Mouse (Mus musculus) gastrocnemius, adult 8-10 months (tissue): ENCODE data around the gene Hspa14. TPM values are rescaled to one million over a fixed set of nuclear protein-coding genes. Genes with fewer than 3 reads are reported as not detected.

ENCODE experiments used
- DNase-seq, 2 experiments: peaks; one replicate each; pipeline ENCODE4 v3.0.0; 2022; ENCODE audit warnings: low spot score in 2 of 2
- total RNA-seq, 4 experiments: library from RNA; stranded (reverse); gene quantifications; 2 replicates each; pipeline ENCODE4 v1.2.4; 2022

Hspa14 gene
- 10 to 100 TPM in 2 of 4 experiments, 1 to 10 TPM in 2; 8.3 to 11.1 (median 10.2) TPM for total RNA-seq

DNA sequence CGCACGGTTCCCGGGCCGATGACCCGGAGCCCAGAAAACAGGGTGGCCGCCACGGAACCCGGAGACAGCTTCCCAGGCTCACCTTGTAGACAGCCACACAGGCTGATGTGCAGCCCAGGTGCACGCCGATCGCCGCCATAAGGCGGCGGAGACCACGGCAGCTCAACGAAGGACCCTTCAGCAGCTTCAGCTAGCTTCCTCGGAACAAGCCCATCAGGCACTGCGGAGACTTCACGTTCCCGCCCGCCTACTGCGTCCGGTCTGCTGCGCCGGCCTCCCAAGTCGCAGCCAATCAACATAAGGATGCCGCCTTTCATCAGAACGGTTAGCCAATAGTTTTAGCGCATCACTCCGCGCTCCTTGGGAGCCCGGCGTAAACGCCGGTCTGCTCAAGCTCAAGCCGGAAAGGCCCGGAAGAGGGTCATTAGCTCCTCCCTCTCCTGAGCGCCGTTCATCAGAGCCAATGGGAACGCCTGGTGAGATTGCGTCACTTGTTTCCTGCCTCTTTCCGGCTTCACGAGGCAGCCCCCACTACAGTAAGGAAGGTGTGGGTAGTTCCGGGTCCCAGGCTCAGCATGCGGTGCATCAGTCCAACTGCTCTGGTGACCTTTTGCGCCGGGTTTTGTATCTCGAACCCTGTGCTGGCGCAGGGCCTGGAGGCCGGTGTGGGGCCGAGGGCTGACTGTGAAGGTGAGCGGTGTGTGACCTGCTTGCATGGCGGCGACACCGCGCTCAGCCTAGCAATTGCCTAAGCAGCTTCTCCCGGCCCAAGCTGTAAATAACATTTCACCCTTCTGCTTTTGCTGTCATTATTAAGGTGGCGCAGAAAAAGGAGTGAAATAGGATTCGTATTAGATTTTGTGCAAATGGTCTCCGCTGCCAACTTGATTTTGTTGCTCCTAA, at the start of gene Hspa14, which contains the start of the genes Gm45902 and Cdnf:
Gene Hspa14, minus strand, starts transcription at position 263 of the 903 bp plus-strand sequence.
Gene Gm45902, minus strand, starts transcription at position 239 of the 903 bp plus-strand sequence.
Gene Cdnf, plus strand, starts transcription at position 479 of the 903 bp plus-strand sequence.
- peak; percentile 90 to 94 for DNase-seq

DNA sequence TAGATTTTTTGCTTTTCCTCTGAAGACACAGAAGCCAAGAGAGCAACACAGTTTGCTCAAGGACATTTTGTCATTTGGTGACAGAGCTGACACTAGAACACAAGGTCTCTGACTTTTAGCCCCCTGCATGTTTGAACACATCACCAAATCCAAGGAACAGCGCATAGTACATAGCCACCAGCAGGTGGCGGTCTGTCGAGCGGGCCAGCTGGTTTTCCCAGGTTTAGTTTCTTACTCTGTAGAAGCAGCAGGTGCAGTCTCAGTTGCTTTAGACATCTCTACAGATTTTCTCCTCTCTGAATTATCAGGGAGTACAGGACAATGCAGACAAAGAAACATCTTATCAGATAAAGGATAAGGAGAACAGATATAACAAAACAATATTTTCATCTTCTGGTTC, 34.0 kb upstream of the Hspa14 start:
- no peak for DNase-seq

DNA sequence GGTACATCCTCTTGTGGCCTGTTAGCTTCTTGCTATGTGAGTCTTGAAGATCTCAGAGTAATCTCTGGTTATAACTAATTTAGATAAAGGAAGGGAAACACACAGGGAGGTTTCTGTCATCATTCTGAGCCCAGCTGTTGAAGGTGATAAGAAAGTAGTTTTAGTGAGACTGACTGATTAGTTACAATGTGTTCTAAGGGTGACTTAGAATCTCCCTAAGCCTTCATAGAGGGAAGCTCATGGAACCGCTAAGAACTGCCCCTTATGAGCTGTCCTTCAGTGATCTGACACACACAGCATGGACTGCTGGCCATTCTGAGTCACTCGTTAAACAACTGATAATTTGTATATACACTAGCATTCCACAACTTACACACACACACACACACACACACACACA, 33.4 kb upstream of the Hspa14 start:
- no peak for DNase-seq

DNA sequence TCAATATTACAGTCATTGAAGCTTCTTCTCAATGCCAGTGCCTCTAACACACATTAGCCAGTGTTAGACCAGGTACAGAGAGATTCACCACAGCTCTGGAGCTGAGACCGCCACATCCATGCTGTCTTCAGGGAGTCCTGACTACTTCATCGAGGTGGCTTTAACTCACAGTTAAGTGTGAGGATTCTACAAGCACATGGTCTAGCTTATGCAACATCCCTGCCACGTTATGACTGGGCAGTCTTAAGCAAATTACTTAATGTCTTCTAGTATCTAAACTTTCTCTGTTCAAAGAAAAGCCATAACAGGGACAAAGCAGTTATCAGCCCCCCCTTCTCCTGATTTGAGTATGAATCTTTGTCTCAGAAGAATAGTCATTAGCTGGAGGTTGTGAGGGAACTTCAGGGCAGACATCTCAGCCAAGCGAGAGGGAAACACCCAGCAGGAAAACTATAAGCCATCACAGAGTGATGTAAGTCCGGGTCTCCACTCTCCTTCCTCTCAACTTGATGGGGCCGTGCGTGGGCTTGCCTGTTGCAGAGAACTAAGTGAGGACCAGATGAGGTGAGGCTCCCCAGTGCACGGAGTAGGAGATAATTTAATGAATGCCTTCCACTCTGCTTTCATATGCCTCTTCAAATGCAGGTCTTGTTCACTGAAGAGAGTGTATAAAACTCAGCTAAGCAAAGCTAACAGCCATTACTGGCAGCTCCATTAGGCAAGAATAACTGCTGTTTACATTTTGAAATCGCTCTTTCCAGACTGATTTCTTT, 28.9 kb upstream of the Hspa14 start:
- DNase-seq = no peak

DNA sequence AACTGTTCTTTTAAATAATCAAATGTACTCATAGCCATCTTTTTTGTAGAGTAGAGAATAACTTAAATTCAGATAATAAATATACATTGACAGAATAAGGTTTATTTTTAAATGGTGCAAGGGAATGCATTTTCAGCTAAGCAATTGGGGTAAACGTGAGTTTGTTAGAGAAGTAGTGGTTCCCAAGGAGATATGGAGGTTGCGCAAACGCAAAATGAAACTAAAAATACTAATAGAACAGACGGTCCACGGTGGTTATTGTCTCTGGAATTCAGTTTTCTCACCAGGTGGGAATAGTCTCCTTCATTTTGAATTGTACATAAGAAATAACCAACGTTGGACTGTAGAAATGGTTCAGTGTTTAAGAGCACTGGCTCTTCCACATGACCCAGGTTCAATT, 13.7 kb upstream of the Hspa14 start:
- no peak for DNase-seq

DNA sequence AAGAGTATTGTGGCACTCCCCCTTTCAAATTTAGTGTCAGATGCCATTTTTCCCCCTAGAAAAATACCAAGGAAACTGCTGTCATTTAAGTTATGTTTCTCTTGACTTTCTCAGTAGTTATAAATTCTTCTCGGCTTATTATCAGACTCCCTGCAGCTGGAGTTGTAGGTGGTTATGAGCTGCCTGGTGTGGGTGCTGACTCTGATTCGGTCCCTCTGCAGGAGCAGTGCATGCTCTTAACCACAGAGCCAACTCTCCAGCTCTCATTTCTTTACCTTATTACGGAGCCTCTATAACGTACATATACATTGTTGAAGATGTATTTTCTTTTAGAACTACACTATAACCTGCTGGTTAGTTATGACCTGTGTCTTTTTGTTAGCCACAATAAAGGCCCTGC, 9.9 kb upstream of the Hspa14 start:
- no peak for DNase-seq

DNA sequence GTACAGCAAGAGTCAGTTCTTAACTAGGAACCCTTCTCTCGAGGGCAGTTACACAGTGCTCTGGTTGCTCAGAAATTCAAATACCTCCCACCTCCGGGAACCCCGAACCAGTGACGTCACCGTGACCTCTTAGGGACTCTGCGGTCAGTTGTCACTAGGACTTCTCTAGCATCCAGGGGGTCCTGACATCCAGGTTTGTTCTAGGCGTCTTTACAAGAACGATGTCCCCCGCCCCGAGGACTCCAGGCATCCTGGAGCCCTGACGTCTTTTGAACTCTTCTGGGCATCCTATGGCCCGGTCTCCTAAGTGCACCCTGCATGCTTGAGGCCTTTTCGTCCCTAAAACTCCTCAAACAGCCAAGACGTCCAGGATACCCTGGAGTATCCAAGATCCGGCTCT, 538 bp downstream of the Hspa14 start:
- DNase-seq = no peak

DNA sequence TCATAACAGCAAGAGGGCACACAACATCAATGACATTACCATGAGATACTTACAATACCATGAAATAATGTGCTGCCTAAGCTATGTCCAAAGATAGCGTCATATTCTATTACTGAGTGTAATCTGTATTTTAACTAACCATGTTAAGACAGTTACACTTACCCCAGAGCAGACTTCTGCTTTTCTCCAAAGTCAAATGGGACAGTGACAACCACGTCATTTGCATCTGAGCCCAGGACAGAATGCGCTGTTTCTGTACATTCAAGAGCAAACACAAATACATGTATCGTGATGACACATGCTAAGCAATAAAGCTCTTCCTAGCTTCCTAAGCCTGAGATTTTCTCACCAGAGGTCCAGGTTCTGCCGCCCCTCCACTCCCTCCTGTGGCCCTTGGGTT, 11.7 kb downstream of the Hspa14 start:
- DNase-seq = no peak

DNA sequence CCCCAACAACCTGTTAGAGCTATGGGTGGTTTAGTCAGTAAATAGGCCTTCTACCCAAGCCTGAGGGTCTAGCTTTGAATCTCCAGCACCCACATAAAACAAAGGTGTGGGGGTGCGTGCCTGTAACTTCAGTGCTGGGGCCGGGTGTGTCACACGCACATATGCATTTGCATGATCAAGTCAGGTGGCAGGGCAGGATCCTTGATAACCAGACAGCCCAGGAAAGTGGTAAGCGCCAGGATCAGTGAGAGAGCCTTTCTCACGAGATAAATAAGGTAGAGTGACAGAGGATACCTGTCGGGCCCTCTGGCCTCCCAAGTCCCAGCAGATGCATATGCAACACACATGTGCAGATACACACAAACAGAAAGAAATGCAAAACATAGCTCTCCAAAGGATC, 13.1 kb downstream of the Hspa14 start:
- no peak for DNase-seq

DNA sequence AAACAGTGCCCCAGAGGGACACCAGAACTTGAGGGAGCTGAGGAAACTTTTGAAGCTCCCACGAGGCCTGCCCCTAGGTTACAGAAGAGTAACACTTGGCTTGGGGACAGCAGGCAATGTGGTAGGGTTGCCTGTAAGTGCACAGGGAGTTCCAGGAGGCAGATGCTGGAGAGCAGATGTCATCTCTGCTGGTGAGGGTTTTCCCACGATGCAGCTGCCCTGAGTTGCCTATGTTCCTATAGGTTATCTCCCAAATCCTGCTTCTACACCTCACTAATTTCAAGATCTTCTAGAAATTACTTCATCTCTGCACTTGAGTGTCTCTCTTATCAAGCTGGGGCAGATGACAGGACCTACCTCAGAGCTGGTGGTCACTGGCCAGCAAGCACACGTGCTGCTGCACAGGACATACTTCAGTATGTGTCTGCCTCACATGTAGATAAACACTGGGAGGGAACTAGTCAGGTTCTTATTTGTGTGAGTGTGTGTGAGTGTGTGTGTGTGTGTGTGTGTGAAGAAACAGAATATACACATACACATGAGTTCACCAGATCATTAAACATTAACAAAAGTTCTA, 18.7 kb downstream of the Hspa14 start:
- no peak for DNase-seq

DNA sequence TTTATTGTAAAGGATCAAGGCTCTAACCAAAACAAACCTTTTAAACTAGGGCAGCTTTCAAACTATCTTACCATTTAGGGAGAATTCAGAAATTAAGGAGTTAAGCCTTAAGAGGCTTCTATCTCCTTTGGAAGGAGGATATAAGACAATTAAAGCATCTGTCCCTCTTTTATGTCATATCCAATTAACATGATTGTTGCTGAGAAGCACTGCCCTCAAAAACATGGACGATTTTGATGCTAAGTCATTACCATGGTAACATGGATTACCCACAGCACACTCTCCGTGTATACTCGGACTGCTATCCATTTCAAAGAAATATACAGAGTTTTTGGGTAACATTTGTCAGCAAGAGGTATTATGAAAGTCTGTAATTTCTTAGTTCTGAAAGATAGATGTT, 22.8 kb downstream of the Hspa14 start:
- DNase-seq = no peak

DNA sequence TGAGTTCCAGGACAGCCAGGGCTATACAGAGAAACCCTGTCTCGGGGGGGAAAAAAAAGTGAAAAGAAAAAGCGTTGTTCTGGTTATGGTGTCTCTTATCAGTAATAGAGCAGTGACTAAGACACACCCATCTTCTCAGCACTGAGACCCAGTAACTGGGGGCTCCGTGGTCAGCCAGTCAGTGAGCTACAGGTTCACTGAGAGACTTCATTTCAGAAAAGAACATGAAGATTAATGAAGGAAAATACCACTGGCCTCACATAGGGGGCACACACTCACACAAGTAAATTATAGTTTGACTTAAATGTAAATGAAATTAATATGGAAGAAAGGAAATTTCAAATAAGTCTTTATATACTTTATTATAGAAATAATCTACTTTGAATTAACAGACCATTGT, 32.4 kb downstream of the Hspa14 start:
- DNase-seq = no peak

DNA sequence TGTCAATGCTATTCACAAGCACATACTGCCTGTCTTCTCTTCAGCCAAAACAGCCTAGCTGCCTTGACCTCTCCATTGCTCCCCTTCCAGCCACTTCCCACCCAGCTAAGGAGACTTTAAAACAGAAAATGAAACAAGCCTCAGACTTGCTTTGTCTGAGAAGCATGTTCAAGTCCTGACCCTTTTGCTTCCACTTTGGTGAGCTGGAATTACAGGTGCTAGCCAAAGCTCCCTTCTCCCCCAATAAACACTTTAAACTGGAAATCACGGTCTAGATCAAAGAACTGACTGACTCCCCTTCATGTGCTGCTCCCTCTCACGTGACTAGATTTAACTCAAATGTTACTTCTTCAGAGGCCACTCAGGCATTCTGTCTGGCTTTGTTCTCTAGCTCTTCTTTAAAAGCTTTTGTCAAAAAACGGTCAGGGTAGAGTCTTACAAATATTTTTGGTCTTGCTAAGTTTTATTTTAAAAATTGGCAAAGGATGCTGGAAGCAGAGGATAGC, 36.8 kb downstream of the Hspa14 start:
- no peak for DNase-seq

DNA sequence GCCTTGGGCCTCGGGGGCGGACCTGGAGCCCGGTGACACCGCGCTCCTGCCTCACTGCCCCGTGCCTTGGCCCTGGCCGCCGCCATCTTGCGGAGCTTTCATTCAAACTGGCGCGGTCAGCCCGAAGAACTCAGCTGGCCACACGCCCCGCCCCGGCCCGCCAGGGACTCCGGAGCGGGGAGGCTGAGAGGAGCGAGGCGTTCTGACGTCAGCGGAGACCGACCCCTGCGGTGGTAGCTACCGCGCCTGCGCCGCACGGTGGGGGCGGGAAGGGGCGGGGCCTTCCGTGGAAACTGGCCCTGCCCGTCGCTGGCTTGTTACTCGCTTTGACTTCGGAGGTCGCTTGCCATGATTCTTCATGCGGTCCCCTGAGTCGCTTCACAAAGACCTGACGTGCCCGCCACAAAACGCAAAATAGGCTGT, 37.7 kb downstream of the Hspa14 start, which contains the start of gene Suv39h2:
Gene Suv39h2, minus strand, starts transcription at position 171 of the 423 bp plus-strand sequence.
- peak; percentile 92 to 93 for DNase-seq

DNA sequence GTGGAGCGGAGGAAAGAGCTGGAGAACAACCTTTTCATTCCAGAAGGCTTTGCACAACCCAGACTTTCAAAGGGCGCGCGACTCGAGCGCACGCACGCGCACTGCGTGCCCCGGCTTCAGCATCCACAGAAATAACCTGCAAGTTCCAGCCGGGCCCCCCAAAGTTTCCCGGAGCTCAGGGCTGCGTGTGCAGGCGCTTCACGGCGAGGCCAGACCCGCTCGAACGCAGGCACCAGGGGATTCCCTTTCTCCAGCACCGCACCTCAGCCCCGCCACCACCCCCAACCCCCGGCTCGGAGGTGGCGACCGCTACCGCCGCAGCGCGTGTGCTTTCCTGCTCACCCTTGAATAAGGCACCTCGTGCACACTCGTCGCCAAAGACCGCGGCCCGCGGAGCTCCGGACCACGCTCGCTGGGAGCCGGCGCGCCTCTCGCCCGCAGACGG, 38.2 kb downstream of the Hspa14 start:
- DNase-seq = peak; percentile 18 to 28

DNA sequence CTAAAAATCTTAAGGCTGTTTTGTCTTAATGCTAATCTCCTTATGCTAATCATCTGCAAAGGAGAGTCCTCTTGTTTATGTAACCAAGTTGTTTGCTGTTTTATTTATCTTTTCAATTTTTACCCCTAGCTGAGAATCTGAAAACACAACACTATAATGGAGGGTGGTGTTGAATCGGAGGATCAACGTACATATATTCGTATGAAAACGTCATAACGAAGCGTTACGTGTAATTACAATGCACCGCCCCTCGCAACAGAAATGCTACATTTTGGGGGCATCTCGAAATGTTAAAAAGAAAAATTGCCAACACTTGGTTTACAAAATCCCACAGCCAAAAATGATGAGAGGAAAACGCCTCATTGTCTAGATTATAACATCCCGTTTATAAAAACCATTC, 38.7 kb downstream of the Hspa14 start:
- no peak for DNase-seq

DNA sequence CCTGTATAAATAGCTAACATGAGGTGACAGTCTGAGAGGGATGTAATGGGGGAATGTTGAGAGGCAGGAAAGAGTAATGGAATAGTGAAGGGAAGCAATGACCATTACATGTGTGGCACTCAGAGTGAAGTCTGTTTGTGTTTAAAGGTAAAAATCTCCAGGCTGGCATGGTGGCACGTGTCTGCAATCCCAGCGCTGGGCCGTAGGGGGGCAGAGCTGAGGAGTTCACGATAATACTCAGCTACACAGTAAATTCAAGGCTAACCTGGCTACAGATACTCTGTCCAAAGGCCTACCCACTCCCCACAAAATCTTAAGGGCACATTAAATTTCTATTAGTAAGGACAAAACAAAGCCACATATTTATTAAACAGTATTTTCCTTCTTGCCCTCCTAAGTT, 56.0 kb downstream of the Hspa14 start:
- DNase-seq = no peak

DNA sequence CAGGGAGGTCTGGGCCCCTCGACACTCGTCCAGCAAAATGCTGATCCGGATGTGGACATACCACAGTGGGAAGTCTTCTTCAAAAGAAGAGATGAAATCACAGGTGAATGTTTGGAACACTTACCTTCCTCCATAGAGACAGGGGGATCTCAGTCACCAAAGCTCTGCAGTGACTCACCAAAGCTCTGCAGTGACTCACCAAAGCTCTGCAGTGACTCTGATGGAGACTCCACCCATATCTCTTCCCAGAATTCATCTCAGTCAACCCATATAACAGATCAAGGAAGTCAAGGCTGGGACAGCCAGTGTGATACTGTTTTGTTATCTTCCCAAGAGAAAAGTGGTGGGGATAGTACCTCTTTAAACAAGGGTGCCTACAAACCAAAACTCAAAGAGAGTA, 59.5 kb downstream of the Hspa14 start:
- no peak for DNase-seq

DNA sequence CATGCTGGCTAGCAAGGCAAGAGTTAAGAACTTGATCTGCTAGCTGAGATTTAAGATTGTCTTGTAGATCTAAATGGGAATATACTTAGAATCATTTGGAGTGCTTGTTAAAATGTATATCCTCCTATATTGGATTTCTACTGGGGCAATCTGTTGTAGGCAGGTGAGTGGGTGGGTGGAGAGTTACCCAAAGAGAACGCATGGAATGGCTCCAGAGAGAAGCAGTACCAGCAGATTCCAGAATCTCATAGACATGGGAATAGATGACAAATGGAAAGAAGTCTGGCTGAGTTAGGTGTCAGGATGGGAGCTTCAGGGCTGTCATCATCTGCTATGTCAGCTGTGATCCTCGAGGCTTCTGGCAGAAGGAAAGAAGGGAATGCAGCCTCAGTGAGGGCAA, 63.2 kb downstream of the Hspa14 start:
- DNase-seq = no peak

DNA sequence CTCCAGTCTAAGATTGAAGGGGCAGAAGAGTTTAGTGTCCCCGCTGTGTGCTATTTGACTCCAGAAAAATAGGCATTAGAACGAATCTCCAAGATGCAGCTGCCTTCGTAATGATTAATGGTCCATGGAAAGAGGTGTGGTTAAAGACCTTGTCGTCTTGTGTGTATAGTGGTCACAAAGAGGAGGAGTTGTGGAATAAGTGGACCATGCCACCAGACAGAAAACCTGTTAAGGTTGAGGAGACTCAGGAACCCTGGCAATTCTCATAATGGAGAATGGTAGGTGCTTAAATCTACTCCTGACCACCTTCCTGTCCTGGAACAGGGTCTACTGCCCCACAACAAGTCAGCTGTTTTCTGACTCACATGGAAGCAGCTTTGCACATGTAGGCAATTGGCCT, 66.6 kb downstream of the Hspa14 start:
- DNase-seq = no peak

DNA sequence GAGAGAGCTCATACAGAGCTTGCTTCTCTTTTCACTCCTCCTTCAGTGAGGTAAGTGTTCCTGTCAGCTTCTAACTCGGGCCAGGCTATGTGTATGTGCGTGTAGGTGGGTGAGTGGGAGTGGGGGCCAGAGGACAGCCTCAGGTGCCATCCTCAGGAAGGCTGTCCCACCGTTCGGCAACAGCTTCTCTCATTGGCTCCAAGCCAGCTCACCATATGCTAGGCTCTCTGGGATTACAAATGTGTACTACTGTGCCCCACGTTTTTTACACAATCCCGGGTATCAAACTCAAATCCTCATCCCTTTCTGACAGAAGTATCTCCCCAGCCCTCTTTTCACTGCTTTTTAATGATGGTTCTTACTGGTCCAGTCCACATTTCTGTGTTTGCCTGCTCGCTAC, 68.4 kb downstream of the Hspa14 start:
- no peak for DNase-seq
